ENCODE assay signal across 19 mouse cellular contexts in the genomic region with DNA sequence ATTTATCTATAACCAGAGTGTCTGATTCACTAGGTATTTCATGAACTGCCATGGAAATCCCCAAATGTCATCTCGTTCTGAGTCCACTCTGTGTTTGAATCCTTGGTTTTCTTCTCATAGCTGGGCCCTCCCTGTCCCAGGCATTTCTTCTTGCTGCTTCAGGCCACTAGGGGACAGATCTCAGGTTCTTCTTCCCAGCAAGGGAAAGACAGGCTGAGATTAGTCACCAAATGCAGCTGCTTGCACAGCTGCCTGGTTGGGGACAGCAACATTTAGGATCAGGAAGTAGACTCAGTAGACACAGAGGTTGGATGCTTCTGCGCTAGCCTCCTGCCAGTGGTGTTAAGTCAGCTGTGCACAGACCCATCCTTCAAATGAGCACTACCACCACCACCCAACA.
DNase-seq lines count a peak whose midpoint lies in the region; TF ChIP-seq lines count a peak whose summit lies in the region.
"Had no signal": no experiment of that assay in that cellular context is flagged by ENCODE, and none has a peak within 500 bp of the region (broad histone marks: within the 10 kb centered on the region; RNA-seq: fewer than 3 reads in every experiment).

No protein-coding gene starts in this region.

- no peak overlapping the region for H3K4me3 ChIP-seq in layer of hippocampus, adult 2 months
- H3K4me3 ChIP-seq: embryonic facial prominence, embryonic 12.5 days; erythroblast, embryonic 14.5 days; forebrain, embryonic 13.5 days; hindbrain, embryonic 15.5 days; liver, embryonic 12.5 days had no signal

- no peak overlapping the region for H3K27ac ChIP-seq in layer of hippocampus, adult 2 months
- H3K27ac ChIP-seq: embryonic facial prominence, embryonic 12.5 days; forebrain, embryonic 13.5 days; hindbrain, embryonic 15.5 days; liver, embryonic 12.5 days had no signal

- TF ChIP-seq CTCF in layer of hippocampus, adult 2 months (conservative IDR thresholded peaks at IDR 0.05): peak; percentile 56

- no peak for DNase-seq in layer of hippocampus, adult 2 months (ENCODE audit: low spot score in 2 of 2)
- no peak for DNase-seq in layer of hippocampus, adult 9-11 months
- DNase-seq in retina, embryonic 14.5 days (ENCODE audit: low spot score): peak; percentile 21
- DNase-seq in retina, postnatal 1 day: no peak
- DNase-seq in brain, adult 2 months (ENCODE audit: low read depth, low spot score): peak; percentile 64
- DNase-seq in right cerebral cortex, adult 18-20 months: no peak
- DNase-seq in neural tube, embryonic 10.5 days (ENCODE audit: extremely low spot score, low spot score): no peak
- DNase-seq: cerebellum, adult 8-10 months; heart, postnatal 4 days; kidney, adult 18-20 months; kidney, postnatal 14 days; right cerebral cortex, postnatal 14 days; spleen, adult 18-20 months; thymus, postnatal 4 days had no signal

Comparison
In these comparisons a context has a peak if more than half of its experiments do, and no peak if none do; other contexts are left out.
1. DNase-seq: peak in retina, embryonic 14.5 days (single experiment) and brain, adult 2 months (single experiment); none in layer of hippocampus, adult 2 months (0 of 2), layer of hippocampus, adult 9-11 months (single experiment), retina, postnatal 1 day (single experiment), right cerebral cortex, adult 18-20 months (single experiment) and neural tube, embryonic 10.5 days (single experiment).